Mouse (Mus musculus): Measurements from ENCODE around the gene Sytl3. TPM values are rescaled to one million over a fixed set of nuclear protein-coding genes. Genes with fewer than 3 reads are reported as not detected.

Gene Sytl3
- total RNA-seq, 2 experiments from 2014 or later: 0.45 to 0.48 TPM

DNA sequence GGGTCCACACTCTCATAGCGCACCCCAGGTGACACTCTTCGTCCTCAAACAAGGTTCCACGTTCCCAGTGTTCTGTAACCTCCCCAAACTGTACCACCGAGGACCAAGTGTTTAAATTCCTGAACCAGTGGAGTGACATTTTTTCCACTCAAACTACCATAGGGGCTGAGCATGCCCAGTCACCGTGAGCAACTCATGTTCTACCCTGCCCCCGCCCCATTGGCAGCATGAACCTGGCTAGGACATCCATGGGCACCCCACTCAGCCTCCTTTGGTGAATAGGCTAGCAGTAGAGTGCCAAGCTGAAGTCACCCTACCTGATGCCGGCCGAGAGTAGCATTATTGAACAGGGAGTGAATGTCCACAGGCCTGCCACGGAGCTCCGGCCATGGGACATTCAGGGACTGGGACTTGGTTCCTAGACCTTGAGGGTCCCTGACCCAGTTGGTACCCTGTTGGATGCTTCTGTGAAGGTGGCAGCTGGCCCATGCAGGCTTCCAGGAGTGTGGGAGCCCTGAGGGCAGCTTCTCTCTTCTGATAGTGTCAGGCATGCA lies 74.5 kb downstream of the Sytl3 start:
- intact Hi-C loops (cut with DNase I): no loop called here
- no peak for DNase-seq

DNA sequence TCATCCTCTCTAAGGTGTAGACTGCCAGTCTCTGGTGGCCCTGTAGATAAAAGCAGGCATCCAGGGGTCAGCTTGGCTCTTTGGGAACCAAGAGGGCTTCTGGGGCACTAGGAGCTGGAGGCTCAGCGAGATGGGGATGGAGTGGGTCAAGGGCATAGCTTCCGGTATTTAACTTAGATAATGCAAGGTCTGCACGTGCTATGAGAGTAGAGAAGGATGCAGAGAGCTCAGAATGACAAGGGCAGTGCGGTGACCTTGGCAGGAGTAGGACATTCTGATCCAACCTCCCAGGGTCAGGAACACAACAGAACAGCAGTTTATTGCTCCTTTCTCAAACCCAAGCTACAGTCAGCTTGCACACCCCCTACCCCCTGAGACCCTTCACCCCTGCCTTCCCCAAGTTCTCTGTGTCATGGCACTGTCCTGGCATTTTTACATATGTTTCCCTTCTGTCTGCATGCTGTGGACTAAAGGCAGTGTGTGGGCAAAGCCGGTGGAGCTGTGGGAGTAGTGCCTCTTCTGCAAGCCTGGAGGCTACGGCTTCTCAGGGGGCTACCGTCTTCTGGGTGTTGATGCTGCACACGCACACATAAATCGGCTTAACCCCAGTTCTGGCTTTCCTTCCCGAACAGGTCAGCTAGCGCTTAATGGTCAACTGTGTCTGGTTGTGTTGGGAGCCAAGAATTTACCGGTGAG lies 76.0 kb downstream of the Sytl3 start:
- no peak for DNase-seq
- intact Hi-C loops (cut with DNase I): no loop called here

GRCm38 (mm10) chr17:6736306-6737272 lies 77.7 kb downstream of the Sytl3 start:
- DNase-seq: no peak
- intact Hi-C loops (cut with DNase I): no loop called here

DNA sequence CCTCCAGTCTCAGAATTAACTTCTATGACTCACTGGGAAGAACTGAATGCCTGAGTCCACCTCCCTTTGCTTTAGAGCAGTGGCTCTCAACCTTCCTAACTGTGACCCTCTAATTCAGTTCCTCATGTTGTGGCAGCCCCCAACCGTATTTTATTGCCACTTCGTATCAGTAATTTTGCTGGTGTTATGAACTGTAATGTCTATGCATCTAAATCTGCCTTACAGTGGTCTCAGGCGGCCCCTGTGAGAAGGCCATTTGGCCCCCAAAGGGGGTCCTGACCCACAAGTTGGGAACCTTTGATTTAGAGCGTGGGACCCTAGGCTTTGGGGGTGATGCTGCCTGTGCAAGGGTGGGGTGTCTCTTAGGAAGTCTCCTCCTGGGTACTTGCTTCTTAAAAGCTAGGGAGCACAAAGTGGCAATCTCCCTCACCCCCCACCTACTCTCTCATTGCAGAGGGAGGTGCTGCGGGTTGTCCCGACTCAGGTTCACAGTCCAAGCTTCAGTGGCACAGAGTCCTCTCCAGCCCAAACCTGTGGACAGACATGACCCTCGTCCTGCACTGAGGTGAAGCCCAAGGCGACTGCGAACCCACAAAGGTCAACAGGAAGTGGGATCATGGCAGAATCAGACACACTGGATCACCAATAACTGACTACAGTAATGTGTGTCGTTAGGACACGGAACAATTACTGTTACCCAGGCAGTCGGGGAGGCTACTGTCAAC lies 78.5 kb downstream of the Sytl3 start:
- intact Hi-C loops (cut with DNase I): no loop called here
- DNase-seq: no peak

DNA sequence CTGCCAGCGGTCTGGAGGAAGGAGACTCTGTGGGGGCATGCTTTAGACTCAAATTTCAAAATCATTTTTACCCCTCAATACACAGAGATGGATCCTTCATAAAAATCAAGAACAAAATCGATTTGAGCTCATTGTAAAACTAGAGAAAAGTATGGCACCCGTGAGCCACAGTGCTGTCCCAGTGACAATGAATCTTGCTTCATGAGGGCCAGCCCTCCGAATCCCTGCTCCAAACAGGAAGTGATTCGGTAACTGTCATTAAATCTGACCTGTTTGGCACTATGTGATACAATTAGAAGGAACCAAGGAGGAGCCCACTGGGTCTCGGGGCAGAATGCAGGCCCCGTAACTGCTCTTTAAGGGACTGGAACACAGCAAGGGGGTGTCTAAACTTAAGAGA lies 79.9 kb downstream of the Sytl3 start:
- intact Hi-C loops (cut with DNase I): no loop called here
- no peak for DNase-seq

DNA sequence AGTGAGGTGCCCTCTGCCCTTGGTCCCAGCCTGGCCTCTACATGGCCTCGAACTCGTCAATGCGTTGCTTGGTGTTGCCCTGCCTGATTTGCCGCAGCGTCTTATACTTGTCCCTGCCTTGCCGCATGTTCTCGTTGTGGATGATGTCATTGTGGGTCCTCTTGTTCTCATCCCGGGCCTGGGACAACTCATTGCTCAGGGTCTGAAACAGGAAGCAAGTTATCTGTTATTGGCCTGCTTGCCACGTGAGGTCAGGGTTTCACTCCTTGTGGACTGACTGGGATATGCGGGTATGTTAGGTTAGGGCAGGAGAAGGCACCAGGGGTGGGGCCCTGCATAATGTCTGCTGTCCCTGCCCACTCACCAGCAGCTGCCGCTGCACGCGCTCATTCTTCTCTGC lies 80.4 kb downstream of the Sytl3 start:
- intact Hi-C loops (cut with DNase I): no loop called here
- DNase-seq: peak in 1 of 2 experiments; percentile 1

DNA sequence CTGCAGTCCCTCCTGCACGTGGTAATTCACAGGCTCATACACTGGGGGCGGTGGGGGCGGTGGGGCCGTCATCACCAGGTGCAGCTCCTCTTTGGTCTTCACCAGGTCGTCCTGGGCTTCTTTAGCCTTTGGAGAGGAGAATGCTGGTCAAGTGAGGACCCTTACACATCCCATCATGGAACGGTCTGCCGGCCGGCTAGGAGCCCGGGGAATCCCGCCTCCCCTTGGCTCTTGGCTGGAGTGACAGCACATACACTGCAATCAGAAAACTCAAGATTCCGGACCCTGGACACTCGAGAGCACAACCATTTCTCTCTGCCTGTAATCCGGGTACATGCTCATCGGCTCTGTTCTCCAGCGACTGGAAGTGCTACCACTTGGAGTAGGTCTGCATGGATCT lies 80.9 kb downstream of the Sytl3 start:
- DNase-seq: no peak
- intact Hi-C loops (cut with DNase I): no loop called here

- intact Hi-C loops (cut with DNase I): no loop called here
Observed at GRCm38 (mm10) chr17:6740331-6741170, 81.7 kb downstream of the Sytl3 start.

DNA sequence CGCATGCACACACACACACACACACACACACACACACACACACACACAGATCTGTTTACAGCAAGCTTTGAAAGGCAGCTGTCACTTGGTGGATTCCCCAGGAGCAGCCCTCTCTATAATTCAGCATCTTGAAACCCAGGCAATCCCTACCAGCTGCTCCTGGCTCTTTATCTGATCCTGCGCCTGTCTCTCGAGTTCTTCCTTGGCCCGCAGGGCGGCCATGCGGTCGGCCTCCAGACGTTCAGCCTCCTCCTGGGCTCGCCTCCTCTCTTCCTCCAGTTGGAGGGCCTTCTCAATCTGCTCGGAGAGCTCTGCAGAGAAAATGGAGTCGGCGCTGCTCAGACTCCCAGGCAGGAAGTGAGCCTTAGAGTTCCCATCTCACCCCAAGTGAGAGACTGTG lies 82.4 kb downstream of the Sytl3 start:
- intact Hi-C loops (cut with DNase I): no loop called here
- no peak for DNase-seq

More at GRCm38 (mm10) chr17:6740331-6741170, 81.7 kb downstream of the Sytl3 start:
- DNase-seq: peak in 1 of 2 experiments; percentile 3

GRCm38 (mm10) chr17:6742083-6743038 lies 83.5 kb downstream of the Sytl3 start:
- peak; percentile 74 to 78 for DNase-seq
- intact Hi-C loops (cut with DNase I): no loop called here

DNA sequence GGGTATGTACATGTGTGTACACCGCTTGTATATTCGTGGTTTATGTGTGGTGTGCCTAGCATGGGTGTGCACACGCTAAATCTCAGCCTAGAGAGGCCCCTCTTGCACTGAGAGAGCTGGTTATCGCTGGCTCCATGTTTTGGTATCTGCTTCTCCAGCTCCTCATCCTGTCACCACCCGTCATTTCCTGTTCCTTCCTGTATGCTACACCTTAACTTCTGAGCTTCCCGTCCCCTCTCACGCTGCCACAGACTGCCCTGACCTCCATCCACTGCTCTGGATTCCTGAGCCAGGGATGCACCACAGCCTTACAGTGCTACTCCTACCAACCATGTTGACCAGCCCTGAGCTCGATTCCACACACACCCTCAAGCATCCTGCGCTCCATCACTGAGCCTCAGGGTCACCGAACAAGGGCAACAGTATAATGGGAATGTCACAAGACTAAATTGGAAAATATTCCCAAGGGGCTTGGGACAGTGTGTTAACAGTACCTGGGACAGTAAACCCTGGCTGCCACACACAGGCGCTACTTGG lies 84.2 kb downstream of the Sytl3 start:
- intact Hi-C loops (cut with DNase I): no loop called here
- peak in 1 of 2 experiments; percentile 10 for DNase-seq

DNA sequence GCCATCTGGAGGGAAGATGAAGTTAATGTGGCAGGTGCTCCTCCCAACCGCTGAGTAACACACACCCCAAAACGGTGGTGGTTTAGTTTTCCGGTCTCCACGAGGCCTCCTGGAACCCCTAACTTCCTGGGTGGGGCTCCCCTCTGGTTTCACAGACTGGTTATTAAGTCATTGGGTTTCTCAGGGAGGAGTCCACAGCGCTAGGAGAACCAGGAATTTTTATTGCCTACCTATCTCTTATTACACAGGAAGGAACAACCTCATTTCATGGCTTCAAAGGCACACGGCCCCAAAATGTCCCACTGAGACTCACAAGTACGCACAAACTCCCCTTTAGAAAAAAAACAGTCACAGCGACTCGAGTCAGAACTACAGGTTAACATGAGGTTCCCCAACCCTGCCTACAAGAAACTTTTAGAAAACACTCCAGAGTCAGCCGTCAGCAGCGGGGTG lies 84.9 kb downstream of the Sytl3 start:
- no peak for DNase-seq
- intact Hi-C loops (cut with DNase I): no loop called here

DNA sequence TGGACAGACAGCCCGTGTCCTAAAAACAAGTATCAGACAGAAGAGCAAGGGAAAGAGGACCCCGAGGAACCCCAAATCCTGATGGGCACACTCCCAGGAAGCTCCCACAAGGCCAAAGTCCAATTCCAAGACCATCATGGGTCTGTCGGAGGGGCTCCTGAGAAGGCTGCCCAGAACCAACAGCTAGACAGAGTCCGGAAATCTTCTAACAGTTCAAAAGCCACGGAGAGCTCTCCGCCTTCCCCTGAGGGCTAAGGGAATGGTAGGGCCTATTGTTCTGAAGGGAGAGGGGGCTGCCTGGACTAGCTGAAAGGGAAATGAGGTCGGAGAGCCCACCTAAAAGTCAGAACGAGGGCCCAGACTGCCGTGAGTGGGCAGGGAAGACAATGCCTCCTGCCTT lies 85.5 kb downstream of the Sytl3 start:
- intact Hi-C loops (cut with DNase I): no loop called here
- no peak for DNase-seq

DNA sequence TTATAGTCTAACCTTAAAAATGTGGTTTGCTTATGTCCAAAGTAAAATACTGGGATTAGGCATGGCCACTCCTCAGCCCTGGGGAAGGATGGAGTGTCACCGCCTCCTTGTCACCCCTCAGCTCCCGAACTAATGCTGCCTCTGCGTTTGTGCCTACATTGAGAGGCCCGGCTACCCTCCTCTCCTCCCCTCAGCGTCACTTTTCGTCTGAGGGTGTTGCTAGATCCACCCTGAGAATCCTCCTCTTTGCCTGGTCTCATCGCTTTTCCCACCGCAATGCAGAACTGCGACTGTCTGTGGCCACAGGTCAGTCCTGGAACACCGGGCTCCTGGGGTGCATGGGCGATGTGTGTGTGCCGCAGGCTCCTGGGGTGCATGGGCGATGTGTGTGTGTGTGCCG lies 86.0 kb downstream of the Sytl3 start:
- no peak for DNase-seq
- intact Hi-C loops (cut with DNase I): no loop called here

DNA sequence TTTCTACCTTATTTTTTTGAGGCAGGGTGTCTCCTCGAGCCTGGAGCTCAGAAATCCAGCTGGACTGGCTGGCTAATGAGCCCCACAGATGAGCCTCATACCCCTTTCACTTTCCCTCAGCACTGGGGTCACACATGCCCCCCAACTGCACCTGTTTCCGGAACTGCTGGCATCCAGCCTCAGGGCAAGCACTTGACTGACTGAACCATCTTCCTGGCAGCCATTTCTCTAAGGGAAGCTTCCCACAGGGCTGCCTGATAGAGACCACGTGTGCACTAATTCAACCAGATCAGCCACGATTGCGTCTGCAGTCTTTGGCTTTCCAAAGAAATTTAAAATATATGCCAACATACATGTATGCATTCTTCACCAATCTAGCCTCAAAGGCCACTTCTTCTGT lies 86.6 kb downstream of the Sytl3 start:
- intact Hi-C loops (cut with DNase I): no loop called here
- DNase-seq: no peak

DNA sequence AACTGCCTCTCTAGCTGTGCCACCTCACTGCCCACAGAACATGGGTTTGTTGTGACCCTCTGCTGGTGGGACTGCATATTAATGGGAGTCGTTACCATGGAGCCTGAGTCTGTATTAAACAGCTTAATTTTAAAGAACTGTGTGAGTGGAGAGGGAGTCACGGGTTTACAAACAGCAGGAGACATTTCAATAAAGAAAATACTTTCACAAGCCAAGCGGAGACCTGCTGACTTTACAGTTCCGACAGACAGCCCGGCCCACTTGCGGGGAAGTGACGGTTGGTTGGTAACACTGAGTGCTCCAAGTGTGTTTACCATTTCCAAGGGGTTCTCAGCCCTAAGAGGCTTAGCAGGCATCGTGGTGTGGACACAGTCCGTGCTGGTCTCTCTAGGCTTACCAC lies 87.1 kb downstream of the Sytl3 start:
- no peak for DNase-seq
- intact Hi-C loops (cut with DNase I): no loop called here

- DNase-seq: no peak
- intact Hi-C loops (cut with DNase I): loop anchor here (1.0 kb wide), 1 partner anchor 13 kb away; no protein-coding TSS in a partner anchor
Observed at GRCm38 (mm10) chr17:6746452-6747231, 87.7 kb downstream of the Sytl3 start.

DNA sequence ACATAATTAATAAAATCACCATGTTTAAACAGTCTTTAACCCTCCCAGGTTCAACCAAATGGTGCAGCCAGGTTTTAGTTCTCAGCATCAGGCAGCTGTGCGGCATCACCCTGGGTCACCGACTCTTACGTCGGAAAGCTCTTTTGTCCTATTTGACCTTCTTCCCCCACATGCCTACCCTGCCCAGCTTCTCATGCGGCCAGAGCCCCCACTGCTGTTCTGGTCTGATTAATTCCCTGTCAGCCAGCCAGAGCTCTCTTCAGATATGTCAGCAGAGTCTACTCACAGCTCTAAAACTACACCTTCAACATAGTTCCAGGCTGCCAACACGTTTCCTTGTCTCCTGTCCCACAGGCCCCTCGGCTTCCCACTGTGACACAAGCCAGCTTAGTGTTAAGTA lies 88.6 kb downstream of the Sytl3 start:
- peak; percentile 73 to 77 for DNase-seq

More for the DNA sequence above, 88.6 kb downstream of the Sytl3 start:
- intact Hi-C loops (cut with DNase I): loop anchor here (1.0 kb wide), 1 partner anchor 12 kb away; no protein-coding TSS in a partner anchor
